Mouse (Mus musculus): ENCODE data around the gene Fam131a.
A peak's percentile ranks its signal among the peaks of the same experiment; 100 is the strongest.

The Fam131a gene

DNA sequence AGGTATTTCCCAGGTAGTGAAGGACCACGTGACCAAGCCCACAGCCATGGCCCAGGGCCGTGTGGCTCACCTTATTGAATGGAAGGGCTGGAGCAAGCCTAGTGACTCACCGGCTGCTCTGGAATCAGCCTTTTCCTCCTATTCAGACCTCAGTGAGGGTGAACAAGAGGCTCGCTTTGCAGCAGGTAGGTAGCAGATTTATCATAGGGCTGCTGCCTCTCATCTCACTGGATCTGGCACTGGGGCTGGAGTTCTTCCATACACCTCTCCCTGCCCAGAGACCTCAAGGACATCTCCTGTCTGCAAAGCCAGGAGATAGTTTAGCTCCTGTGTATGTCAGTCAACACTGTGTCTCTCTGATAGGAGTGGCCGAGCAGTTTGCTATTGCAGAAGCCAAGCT, 6.2 kb downstream of the Fam131a start:
- no peak for DNase-seq

DNA sequence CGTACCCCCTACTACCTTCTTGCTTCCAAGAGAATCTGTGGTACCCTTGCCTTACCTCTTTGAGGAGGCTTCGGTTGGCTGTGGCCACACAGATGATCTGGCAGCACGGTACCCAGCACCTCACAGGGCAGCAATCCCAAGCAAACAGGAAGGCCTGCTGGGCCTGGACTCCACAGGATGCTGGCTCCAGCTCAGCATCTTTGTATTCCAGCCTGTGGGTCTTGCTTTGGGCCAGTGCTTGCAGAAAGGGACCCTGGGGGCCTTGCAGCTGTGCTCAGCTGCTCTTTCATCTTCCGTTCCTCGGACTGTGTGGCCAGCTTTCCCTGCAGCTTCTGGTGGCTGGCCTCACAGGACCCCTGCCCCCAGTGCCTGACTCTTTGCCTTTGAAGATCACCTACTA, 7.0 kb downstream of the Fam131a start:
- no peak for DNase-seq

DNA sequence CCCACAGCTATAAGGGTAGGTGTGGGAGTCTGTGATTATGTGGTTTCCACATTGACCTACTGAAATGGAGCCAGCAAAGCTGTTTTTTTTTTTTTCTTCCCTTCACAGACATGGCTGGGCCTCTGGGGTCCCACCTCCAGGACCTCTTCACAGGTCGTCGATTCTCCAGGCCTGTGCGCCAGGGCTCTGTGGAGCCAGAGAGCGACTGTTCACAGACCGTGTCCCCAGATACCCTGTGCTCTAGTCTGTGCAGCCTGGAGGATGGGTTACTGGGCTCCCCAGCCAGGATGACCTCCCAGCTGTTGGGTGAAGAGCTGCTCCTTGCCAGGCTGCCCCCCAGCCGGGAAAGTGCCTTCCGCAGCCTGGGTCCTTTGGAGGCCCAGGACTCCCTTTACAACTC, 8.3 kb downstream of the Fam131a start:
- DNase-seq: no peak

DNA sequence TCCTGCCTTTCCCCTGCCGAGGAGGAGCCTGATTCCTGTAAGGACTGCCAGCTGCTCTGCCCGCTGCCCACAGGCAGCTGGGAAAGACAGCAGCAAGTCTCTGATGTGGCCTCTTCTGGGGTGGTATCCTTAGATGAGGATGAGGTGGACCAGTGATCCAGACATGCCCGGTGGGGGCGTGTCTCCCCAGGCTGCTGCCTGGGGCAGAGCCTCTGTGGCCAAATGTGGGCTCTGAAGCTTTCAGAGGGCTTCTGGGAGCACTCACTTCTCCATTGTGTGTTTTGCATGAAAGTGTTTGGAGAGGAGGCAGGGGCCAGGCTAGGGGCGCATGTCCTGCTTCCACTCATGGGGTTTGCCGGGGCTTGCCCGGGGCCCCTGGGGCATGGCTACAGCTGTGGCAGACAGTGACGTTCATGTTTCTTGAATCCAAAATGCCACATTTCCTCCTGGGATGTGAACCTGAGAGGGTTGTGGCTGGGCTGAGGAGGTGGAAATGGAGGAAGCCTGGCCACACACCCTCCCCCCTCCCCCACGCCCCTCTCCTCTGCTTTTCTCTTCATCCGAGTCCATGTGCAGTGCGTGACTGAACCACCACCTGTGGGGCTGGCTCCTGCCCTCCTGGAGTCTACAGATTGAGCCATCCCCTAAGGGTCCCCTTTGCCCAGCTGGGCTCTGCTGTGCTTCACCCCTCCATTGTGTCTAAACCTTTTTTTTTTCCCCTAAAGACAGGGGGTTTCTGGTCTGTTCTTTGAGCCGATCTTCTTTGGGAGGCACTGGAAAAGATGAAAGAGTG, 8.9 kb downstream of the Fam131a start:
- no peak for DNase-seq

DNA sequence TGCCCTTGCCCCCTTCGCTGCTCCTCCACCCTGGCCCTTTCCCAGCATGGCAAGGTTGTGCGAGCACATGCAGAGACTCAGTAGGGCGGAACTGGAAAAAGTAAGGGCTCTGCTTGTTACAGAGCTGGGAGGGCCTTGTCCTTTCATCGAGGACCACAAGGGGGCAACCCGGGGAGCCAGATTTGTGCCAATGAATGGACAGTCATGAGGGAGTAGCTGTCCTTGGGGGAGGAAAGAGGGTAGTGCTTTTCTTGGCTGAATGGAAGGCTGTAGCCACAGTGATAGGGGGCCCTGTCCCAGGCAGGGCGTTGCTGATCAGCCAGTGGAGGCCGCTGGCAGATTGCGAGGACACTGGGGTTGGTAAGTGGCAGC, 9.5 kb downstream of the Fam131a start:
- peak; percentile 69 for DNase-seq

DNA sequence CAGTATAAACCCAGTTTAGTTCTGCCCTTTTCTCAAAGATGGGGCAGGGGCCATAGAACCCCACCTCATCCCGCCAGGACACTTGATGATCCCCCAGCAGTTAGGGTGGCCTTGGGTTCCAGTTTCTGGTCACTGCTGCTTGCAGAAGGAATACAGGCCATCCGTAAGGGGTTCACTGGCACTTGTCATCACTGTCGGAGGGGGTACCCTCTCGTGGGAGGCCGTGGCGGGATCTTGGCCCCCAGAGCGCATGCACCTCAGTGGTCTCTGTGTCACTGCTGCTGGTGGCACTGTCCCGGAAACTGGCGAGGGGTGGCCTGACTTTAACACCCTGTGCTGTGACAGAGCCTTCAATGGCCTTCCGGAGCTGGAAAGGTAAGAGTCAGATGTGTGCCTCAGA, 10.0 kb downstream of the Fam131a start:
- DNase-seq: no peak

DNA sequence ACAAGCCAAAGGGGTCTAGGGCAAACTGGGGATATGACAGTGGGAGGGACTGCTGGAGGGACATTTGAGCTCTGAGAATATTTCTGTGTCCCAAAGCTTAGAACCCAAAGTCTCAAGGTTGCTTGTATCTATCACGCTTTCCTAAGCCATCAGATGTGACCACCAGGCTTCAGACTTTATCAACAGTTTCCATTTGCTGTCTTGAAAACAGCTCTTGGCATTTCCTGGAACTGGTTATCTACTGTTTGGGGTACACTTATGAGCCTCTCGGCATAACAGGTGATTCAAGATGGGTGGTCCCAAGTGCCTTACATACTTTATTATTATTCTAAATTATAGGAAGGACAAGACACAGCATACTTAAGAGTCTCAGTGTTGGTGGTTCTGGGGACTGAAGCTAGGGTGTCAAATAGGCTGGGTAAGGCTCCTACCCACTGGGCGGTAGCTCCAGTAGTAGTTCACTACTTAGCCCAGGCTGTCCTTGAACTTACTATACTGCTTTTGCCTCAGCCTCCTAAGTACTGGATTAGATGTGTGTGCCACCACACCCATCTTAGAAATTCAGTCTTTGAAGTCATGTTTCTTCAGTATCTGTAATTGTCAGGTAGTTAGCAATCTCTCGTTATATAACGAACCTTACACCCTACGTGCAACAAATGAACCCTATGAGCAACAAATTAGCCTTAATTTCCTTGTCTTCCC, 10.8 kb downstream of the Fam131a start:
- DNase-seq: no peak

DNA sequence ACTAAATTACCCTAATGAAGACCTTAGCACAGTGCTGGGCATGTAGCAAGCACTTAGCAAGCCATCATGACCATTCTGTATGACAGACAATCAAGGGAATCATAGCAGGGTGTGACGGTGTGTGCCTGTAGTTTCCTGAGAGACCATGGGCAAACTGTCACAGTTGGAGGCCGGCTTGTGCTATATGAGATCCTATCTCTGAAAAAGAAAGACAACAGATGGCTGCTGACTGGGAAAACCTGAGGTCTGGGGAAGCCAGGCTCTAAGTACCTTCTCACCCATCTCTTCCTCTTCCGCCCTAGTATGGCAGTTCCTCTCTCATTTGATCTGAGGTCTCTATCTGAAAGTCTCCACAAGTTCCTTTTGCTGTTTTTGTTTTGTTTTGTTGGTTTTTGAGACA, 12.7 kb downstream of the Fam131a start:
- no peak for DNase-seq

DNA sequence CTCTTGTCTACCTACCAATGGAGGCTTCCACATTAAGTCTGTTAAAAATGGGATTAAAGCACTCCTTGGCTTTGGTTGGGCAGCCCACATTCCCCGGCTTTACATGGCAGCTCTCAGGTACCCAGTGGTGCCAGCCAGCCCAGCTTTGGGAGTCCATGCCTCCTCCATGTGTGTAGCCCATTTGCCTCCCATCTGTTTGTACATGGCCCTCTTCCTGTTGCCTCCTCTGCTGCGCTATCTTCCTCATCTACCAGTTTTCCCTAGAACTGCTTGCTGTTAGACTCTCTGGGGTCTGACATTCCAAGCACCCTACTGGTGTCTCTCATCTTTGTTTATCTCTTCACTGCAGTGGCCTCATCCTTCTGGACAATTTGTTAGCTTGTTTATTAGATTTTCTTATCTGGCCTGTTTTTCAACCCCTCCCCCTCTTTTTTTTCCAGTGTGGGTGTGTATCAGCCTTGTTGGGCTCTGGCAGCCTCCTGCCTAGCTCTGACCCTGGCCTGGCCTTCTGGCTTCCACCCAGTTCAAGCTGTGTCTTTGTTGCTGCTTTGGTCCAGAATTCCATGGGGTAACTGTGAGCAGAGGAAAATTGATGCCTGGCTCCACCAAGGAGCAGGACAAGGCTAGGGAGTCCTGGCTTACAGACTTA, 13.5 kb downstream of the Fam131a start:
- DNase-seq: no peak

DNA sequence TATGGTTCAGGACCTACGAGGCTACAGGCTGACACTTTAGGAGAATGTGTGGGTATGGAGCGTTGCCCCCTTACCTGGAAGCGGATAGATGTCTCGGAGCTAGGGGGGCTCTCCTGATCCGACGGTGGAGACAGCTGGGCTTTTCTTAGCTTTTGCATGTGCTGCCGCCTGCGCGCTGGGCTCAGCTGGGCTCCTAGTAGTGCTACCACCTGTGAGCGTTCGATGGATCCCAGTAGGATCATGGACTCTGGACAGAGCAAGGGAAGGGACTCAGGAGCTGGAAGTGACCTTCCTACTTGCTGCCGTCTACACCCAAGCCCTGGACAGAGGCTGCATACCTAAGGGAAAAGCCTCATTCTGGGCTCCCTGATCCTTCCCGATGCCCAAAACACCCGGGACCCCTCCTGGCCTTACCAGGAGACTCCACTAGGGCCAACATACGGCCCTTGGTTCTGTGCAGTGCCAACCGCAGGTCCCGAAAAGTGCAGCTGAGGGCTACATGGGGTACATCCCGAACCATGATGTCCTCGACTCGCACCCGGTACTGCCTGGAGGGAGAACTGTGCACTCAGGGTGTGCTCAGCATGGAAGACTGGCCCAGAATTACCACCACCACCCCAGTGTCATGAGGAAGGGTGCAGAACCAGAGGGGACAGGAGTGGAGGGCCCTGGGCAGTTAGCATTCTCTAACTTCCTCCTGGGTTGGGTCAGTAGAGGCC, 15.3 kb downstream of the Fam131a start:
- DNase-seq: no peak

DNA sequence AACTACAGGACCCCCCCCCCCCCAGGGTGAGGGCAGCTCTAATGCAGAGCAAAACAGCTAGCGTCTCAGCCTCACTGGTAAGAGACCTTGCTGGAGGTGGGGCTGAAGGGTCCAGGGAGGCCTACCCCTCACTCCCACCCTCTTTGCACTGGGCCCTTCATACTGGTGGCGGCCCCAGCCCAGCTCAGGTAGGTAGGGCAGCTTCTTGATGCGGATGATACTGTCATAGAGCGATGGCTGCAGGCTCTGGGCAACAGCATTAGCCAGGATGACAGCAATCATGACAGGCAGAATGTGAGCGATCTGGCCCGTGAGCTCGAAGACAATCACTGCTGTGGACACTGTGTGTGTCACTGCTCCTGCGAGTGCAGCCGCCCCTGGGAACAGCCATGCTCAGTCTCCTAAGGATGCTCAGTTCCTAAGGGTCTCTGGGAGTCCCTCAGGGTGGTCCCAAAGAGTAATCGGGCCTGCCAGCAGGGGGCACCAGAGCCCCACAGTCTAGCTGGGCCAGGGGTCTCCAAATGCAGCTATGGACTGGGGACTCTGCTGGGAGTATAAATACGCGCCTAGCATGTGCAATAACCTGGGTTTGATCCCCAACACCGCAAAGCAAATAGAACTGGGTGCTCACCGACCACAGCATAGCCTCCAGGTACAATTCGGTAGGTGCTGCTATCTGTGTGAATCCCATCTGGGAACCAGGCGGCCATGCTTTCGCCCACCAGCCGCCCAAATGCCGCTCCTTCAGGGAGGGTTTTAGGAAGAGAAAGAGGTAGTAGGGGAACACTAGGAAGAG, 16.1 kb downstream of the Fam131a start:
- DNase-seq: peak; percentile 12

DNA sequence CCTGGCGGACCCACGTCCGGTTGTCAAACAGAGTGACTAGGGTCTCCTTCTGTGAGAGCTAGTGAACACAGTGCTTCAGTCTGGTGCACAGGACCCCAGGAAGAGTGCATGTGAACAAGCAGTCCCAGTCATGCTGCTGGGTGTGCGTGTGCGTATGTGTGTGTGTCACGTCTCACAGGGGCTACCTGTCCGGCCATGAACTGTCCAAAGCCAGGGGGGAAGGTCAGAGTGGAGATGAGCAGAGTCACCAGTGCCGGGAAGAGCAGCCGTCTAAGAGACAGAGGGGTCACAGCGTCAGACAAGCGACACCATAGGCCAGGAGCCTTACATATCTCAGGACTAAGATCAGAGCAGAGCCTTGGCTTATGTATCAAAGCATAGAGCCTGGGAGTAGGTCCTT, 17.3 kb downstream of the Fam131a start:
- DNase-seq: no peak

DNA sequence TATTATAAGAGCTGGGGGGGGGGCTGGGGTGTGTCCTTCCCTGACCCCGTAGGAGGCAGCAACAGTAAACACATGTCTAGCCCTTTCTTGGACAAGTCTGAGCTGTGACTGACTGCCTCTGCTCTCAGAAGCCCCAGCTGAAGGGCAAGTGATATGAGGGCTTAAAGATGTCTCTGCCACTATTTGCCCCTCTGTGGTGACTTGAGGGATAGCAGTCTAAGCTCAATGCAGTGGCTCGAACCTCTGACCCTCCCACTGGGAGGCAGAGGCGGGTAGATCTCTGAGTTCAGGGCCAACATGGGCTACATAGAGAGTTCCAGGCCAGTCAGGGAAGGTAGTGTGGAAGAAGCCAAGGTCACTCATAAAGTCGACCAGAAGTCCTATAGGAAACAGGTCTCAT, 17.8 kb downstream of the Fam131a start:
- no peak for DNase-seq

DNA sequence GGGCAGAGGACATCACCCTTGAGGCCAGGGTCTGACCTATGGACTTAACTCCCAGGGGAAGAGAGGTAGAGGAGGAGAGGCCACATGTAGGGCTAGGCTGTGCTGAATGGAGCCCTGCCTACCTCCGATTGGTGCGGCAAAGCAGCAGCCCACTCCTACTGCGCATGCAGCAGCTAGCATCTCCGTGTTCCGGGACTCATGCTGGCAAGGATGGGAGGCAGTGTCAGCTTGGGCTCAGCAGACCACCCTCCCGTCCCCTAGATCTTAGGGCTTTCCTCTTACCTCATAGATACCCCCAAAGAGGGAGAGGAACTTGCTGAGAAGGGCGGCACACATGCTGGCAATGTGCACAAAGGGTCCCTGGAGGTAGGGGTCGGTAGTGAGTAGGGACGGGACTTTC, 19.1 kb downstream of the Fam131a start:
- DNase-seq: no peak

DNA sequence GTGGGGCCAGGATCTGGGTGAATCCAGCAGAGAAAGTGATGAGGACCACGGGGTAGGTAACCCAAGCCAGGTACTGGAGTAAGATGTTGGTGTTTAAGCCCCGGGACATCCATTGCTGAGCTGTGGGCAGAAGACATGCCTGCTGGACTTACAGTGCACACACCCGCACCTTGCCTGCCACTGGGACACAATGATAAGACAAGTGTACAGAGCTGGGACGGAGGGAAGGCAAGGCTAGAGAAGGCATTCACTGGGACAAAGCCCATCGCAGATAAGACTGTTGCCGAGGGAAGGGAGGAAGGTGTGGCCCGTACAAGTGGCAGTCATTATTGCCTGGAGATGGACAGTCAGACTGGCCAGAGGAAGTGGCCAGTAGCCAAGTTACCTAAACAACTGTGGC, 19.8 kb downstream of the Fam131a start:
- no peak for DNase-seq

DNA sequence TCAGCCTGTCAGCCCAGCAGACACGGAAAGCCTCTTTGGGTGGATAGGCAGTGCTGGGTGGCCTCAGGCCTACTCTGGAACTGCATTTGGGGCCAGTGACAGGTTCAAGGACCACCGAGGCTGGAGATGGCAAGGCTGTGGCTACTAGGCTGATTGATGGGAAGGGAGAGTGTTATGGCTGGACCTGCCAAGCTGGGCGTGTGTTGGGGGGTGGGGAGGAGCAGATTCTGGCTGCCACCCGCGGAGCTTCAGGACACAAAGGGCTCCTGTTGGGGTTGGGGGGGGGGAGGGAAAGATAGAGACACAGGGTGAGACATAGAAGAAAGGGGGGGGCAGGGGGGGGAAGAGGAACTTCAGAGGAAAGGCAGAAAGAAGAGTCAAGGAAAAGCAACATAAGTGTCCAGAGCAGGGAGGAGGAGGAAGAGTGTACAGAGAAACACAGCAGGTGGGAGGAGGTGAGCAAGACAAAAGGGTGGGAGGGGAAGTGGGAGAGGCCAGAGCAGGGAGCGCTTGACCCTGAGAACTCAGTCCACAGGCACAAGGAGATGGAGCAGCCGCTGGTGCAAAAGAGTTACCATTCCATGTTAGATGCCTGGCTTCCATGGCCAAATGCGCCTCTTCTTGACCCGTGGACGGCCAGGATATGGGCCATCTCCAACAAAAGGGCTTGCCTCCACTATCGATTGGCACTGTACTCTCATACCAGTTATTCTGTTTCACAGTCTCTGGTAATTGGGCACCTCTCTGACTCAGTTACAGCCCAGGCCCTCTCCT, 21.5 kb downstream of the Fam131a start:
- no peak for DNase-seq

DNA sequence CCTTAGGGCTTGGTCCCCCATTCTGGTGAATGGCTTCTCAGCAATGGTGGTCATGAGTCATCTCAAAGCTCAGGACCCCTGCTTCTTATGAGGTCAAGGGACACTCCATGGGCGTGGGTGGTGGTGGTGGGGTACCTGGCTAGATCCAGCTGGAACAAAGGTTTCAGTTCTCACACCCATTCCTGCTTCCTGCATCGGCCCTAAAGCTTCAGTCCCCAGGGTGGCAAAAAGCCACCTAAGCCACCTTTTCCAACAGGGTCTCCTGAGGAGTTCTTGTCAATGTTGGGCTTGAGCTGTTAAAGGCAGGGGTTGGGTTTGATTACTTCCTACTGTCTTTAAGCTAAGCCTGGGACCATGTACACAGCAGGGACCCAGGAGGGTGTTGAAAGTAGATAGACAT, 22.1 kb downstream of the Fam131a start:
- no peak for DNase-seq

DNA sequence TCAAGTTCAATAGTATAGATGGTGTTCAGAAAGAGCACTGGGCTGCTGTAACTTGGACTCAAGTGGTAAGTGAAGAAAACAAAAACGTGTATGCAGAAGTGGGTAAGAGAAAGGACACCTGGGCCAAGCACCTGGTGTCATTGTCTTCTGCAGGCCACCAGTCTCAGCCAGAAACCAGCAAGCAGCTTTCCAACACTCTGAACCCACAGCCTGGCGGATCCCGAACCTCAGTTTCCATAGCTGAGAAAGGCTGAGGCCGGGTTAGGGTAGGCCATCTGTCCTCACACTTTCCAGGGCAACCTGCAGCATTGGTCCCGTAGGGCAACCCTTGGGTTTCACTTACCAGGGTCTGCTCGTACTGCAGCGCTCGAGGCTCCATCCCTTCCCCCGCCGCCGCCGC, 22.5 kb downstream of the Fam131a start:
- no peak for DNase-seq

DNA sequence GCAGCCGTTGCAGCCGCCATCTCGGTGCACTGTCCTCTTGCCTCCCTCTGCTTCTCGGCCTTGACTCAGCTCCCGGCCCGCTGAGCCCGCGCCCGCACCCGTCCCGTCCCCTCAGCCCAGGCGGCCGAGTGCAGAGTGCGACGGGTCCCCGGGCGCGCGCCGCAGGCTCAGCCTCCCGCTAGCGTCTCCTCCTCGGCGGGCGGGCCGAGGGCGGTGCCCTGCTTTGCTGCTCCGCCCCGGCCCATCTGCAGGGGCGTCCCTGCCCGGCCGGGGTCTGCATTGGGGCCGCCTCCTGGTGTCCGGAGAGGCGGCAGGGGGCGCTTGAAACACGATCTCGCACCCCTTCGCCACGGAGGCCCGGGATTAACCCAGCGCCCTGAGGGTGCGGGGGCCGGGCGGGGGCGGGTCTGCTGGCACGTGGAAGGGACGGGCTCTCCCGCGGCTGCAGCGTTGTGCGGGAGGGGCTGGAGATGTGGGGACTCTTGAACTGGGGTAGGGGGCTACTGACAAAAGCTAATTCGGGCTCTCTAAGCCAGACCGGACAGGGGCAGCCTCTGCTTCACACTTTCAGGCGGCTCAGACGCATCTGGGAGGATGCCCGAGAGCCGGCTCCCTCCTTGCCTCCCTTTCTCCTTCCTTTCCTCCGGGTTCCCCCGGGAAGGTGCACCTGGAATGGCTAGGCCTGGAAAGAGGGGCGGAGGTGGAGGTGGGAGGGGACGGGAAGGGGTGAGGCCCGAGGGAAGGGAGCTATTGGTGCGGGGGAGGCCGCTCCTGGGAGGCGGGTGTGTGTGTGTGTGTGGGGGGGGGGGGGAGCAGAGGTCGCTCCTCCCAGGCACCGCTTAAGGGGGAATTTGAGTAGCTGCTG, 23.2 kb downstream of the Fam131a start:
- DNase-seq: peak; percentile 86

DNA sequence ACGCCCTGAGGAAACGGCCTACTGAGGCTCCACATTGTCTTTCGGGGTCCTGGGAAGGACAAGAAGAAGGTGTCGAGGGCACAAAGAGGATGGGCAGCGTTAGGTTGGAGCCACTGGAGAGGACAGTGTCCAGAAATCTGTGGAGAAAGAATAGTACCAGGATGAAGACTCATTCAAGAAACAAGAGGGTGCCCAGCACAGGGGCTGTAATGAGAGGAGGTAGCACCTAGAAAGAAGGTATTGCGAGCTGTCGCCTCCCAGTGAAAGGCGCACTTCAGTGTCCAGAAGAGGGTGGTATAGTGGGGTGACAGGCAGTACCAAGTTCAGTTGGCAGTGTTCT, 23.8 kb downstream of the Fam131a start:
- no peak for DNase-seq
